Mouse (Mus musculus) liver, postnatal 0 days (tissue): ENCODE data around the gene Lmtk3.

ENCODE experiments used
- CTCF ChIP-seq: sonication (generic); IDR thresholded peaks from 2 replicates; pipeline ENCODE4 v1.5.1; 2016; ENCODE audit warnings: antibody characterized with exemption, low read depth
- EP300 ChIP-seq: IDR thresholded peaks from 2 replicates; pipeline ENCODE4 v1.6.1; 2016; ENCODE audit warnings: antibody characterized with exemption, low read depth, mild to moderate bottlenecking

DNA sequence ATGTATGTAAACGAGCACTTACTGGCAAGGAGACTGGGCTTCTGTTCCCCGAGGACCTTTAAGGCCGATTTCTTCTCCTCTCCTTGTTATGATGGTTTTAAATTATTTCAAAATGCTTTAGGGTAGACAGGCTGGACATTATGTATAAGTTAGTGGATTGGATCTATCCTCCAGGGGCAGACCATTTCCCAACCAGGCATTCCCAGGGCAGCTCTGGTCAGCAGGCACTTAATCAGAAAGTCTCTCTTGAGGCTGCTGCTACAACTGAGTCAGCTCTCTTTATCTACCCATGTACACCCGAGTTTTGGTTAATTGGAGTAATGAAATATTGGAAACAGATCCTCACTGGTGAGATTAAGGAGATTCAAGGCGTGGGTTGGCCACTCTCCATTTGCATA, 47.6 kb downstream of the Lmtk3 start:
- no peak for TF ChIP-seq CTCF
- TF ChIP-seq EP300 = no peak
